Mouse (Mus musculus): Measurements from ENCODE around the gene Sft2d2.

DNA sequence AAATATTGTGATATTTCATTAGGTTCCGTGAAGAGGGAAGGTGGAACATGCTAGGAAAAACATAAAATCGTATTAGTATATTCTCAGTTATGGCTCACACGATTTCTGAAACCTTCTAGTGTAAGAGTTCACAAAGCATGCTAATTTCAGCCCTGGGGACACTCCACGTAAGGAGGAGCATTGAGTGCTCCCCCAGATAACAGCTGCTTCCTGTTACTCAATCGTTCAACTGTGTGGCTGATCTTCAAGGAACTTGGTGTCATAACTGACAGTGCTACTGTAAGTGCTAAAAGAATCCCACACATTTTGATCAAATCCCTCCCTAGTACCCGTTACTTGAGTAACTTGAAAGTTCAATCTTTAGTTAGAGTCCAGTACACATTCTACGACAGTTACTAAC is 21.6 kb upstream of the Sft2d2 start:
- TF ChIP-seq CTCF (IDR thresholded peaks at IDR 0.05; ENCODE audit: low read depth, low read length) (no peak), POLR2A (IDR thresholded peaks at IDR 0.05; ENCODE audit: extremely low read depth, insufficient read depth, low read length) (no peak)

Measured in liver, adult 2 months (tissue).